Mouse (Mus musculus): ENCODE results near the gene Defb19. TPM values are rescaled to one million over a fixed set of nuclear protein-coding genes. Genes with fewer than 3 reads are reported as not detected.

The Defb19 gene
- total RNA-seq (2021), result not detected

DNA sequence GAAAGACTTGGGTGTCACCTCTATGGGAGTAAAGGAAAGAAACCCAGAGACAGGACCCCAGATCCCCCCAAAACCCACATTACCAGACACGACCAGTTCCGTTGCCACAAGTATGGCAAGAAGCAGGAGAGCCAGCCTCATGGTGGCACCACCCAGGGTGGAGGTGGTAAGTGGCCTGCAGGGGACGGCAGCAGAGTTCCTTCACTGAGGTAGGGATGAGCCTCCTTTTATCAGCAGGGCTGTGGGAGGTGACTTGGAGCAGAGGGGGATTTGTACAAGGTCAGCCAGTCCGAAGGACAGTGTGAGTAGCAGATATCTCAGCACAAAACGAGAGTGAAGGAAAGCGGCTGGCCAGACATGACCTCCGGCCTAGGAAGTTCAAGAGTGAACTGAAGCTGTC lies at the start of gene Defb19:
Gene Defb19 (minus strand): TSS at position 206 of the 400 bp plus-strand sequence.
- DNase-seq, result no peak

- DNase-seq, result no peak
Observed at GRCm38 (mm10) chr2:152629904-152630303, 49.8 kb upstream of the Defb19 start.

- no peak for DNase-seq
Observed at GRCm38 (mm10) chr2:152629239-152629638, 49.1 kb upstream of the Defb19 start.

DNA sequence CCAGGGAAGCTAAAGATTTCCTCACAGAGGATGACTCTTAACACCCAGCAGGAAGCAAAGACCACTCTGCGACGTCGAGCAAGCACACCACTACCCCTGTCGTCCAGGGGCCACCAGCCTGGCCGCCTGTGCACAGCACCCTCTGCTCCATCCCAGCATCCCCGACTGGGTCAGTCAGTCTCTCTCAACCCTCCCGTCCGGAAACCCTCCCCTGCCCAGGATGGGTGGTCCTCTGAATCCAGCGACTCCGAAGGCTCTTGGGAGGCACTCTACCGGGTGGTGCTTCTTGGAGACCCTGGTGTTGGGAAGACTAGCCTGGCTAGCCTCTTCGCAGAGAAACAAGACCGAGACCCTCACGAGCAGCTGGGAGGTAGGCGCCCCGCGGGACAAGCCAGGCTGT lies 48.0 kb upstream of the Defb19 start:
- DNase-seq, result peak; percentile 34

DNA sequence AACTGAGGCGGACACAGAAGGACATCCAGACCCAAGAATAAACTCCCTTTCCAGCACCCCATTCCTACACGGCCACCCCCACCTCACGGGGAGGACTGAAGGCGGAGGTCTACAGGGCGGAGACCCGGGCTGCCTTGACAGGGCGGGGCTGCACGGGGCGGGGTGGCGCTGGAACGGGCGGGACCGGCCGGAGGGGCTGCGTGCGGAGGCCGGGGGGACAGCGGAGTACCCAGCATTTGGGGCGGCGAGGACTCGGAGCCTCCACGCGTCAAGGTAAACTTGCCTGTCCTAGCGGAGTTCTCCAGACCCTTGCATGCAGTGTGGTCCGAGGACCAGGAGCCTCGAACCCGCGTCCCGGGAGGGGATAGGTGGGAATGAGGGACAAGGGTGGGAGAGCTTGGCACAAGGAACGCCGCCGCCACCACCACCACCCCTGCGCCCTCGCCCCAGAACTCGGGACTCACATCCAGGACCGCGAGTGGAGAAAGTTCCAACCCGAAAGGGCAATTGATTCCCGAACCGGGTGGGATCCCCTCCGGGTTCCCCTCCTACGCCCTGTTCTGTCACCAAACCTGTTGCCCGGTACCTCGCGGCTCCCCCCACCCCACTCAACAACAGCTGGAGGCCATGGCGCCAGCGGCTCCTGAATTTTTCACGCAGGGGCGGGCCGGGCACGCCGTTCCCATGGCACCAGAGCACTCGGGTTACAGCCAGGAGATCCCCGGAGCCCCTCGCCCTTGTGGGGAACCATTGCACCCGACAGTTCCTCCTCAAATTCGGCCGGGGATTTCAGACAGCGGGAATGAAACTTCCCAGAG lies 46.9 kb upstream of the Defb19 start, which contains the start of gene Rem1:
Gene Rem1 (plus strand): TSS at position 178 of the 818 bp plus-strand sequence.
- DNase-seq, result peak; percentile 63

GRCm38 (mm10) chr2:152625256-152625655 lies 45.1 kb upstream of the Defb19 start:
- no peak for DNase-seq

DNA sequence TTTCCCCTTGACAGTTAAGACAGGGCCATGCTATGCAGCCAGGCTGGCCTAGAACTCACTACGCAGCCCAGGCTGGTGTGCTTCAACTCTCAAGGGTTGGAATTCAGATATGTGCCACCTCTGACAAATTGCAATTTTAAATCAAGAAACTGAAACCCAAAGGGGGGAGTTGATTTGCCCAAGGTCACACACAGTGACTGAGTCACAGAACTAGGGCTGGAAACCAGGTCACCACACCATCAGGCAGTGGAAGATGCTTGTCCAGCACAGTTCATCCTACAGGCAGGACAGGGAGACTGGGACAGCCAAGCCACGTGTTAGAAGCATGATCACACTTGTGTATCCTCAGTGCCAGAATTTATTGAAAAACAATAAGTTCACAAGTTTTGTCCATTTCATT lies 44.5 kb upstream of the Defb19 start:
- no peak for DNase-seq

DNA sequence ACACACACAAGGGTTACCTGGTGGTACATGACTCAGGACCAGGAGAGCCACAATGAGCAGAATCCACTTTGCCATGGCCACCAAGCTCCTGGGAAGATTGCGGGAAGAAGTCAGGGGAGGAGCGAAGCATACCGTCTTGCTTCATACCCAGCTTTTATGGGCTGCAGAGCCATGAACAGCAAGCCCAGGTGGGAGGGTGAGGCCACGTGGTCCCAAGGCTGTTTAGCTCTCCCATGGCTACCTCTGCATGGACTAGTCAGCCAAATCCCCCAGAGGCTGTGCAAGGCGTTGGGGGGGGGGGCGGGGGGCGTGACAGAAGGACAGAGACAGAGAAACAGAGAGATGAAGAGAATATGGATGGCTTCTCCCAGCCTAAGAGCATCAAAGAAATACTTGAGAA lies 42.8 kb upstream of the Defb19 start, which contains the start of gene Defb25:
Gene Defb25 (minus strand): TSS at position 101 of the 400 bp plus-strand sequence.
- no peak for DNase-seq

- DNase-seq, result no peak
Observed at GRCm38 (mm10) chr2:152622151-152622550, 42.0 kb upstream of the Defb19 start.

DNA sequence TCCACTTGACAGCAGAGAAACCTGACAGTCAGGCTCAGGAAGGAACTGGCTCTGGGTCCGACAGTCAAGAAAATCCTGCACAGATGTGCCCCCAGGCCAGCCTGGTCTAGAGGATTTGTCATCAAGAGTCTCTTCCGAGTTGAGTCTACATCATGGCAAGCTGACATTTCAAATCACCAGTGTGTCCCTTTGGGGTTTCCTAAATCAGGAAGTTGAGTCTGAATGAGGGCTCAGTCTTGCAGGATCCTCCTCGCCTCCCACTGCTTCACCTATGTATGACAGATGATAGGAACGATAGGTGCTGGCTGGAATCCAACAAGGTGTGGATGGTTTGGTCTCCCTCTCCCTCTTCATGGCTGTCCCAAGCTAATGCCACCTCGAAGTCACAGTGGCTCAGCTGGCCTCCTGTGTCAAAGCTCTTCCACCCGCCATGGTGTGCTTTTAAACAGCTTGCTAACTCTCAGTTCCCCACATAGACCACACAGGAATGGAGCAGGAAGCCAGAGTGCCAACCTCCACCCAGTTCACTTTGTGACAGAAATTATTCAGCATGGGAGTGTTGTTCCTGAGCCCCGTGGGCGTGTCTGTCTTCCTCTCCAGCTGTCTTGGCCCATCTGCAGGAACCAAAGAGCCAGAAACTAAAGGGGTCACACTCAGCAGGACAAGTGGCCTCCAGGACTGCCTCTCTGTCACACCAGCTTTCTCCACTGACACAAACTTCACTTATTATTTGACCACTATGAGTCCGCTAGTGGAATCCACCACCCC lies 40.4 kb upstream of the Defb19 start:
- no peak for DNase-seq

GRCm38 (mm10) chr2:152617374-152617773 lies 37.3 kb upstream of the Defb19 start:
- no peak for DNase-seq

DNA sequence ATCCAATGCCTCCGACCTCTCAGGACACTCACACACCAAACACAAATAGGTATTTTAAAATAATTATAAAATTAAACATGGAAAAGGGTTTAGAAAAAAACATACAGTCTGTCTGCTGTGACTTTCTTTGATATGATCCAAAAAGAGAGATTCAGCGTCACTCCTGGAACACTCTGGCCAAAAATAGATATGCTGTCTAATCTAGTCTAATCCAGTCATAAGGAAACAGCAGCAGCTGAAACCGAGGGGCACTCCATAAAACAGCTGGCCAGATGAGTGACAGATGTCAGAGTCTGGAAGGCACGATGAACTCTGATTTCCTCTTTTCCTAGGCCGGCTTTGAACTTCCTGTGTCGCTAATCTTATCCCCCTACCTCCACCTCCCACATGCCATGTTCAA lies 36.4 kb upstream of the Defb19 start:
- DNase-seq, result no peak

GRCm38 (mm10) chr2:152615563-152615962 lies 35.5 kb upstream of the Defb19 start:
- DNase-seq, result peak; percentile 68

- DNase-seq, result no peak
Observed at GRCm38 (mm10) chr2:152612193-152612592, 32.1 kb upstream of the Defb19 start.

GRCm38 (mm10) chr2:152608719-152609118 lies 28.6 kb upstream of the Defb19 start:
- DNase-seq, result no peak

- DNase-seq, result no peak
Observed at GRCm38 (mm10) chr2:152607746-152608145, 27.6 kb upstream of the Defb19 start.

GRCm38 (mm10) chr2:152604057-152604456 lies 23.9 kb upstream of the Defb19 start, which contains the start of gene Defb36:
Defb36 (plus strand) TSS chr2:152604327.
- peak; percentile 65 for DNase-seq

DNA sequence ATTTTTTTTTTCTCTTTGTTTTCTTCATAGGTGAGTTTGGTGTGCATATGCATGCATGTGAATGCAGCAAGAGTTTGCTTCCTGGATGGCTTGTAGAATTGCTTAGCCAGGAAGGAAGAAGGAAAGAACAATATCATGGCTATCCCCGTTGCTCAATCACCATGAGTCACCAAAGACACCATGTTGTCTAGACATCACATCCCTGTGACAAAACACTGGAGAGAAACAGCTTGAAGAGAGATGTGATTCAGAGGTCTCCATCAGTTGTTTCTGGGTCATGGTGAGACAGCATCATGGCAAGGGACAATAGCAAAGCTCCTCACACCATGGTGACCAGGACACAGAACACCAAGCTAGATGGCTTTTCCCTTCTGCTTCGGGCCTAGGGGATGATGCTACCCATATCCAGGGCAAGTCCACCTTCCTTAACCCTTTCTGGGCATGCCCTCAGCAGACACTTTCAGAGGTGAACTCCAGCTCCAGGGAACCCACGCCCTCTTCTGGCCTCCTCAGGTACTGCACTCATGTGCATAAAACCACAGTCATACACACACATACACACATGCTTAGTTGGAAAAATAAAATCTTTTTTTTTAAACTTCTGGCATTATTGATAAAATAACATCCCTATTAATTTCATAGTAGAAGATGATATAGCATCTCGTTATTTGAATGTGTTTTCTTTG lies 21.3 kb upstream of the Defb19 start:
- DNase-seq, result no peak

DNA sequence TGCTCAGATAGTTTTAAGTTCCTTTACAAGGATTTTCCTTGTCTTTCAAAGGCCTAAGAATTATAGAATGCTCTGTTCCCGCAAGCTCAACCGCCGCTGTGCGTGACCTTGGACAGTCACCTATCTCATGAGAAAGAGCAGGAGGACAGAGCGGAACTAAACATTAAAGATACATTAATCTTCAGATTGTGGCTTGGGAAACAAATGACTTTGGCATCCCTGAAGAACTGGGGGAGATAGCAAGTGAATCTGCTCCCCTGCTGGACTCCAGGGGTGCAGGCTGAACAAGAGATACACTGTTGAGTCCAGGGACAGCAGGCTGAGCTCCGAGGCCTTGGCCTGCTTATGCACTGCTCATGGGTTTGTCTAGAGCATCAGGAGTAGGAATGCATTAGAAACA lies 20.0 kb upstream of the Defb19 start:
- no peak for DNase-seq

DNA sequence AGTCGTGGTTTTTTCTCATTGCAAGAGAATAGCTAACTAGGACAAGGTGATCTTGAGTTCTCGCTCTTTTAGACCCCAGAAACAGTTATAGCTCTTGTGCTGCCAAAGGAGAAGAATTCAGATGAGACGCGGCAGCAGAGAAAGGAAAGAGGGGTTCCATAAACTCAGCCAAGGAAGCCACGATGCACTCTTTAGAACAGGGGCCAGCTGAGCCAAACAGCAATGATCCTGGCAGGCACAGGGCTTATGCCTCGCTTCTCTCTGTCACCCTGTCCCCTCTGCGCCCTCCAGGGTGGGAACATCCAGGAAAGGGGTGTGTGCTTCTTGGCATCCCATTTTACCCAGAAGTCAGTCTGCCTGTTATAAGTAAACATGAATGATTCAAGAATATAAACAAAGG lies 19.2 kb upstream of the Defb19 start, which contains the start of gene Defb45:
Gene Defb45 (minus strand): TSS at position 101 of the 400 bp plus-strand sequence.
- DNase-seq, result no peak

DNA sequence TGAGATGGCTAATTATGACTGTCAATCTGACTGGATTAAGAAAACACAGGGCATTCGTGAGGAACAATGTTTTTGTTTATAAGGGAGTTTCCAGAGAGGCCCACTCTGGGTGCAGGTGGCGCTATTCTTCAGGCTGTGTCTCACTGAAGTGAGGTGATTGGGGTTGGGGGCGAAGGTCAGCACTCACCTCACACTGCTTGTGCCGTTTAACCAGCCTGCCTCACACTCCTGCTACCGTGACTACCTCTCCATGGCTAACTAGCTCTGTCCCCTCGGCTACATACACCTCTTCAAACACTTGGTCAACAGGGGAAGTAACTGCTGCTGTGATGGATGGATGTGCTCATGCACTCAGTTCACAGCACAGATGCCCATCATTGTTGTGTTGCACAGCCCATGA lies 8.9 kb upstream of the Defb19 start:
- no peak for DNase-seq

DNA sequence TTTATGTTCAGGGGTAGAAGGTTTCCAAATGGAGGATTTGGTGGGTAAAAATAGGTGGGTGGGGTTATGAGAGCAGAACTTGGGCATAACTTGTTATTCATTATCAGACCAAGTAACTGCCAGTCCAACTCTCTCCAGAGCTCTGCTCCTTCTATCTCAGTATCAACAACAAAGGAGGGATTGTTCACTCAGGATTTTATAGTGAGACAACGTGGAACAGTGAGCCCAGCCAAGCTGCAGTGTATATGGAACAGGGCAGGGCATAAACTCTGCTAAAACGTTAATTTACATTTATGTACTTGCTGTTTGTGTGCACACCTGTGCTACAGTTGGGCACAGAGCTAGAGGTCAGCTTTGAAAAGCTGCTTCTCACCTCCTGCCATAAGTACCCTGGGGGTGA lies 8.3 kb upstream of the Defb19 start:
- DNase-seq, result no peak
